In genomic region chr11:70755645-70756044, GRCm38 (mm10) we compare ENCODE assay signal across 8 mouse cellular contexts. TPM values are rescaled to one million over a fixed set of nuclear protein-coding genes. Genes with fewer than 3 reads are reported as not detected.
DNase-seq lines count a peak whose midpoint lies in the region; ATAC-seq and TF ChIP-seq lines count a peak whose summit lies in the region.

No protein-coding gene starts in this region.

- no peak overlapping the region for H3K27ac ChIP-seq in kidney, embryonic 14.5 days (ENCODE audit: low read depth, low read length)
- H3K27ac ChIP-seq in intestine, postnatal 0 days (ENCODE audit: low read depth, low read length): no peak overlapping the region
- no peak overlapping the region for H3K27ac ChIP-seq in liver, embryonic 11.5 days (ENCODE audit: low read depth, low read length)
- H3K27ac ChIP-seq in neural tube, embryonic 11.5 days (ENCODE audit: low read depth, low read length): no peak overlapping the region
- no peak overlapping the region for H3K27ac ChIP-seq in stomach, embryonic 16.5 days (ENCODE audit: low read length)

- no peaks in the 10 kb centered on the region for H3K4me1 ChIP-seq in kidney, embryonic 14.5 days (ENCODE audit: control insufficient read depth, insufficient read depth, low read length)
- 0 out of 2 replicates have a peak, but pooled peaks cover 3% of the 10 kb centered on the region for H3K4me1 ChIP-seq in intestine, postnatal 0 days (replicated peaks; ENCODE audit: control insufficient read depth, insufficient read depth, low read length)
- H3K4me1 ChIP-seq in liver, embryonic 11.5 days (replicated peaks; ENCODE audit: control insufficient read depth, insufficient read depth, low read length): peaks cover 4% of the 10 kb centered on the region; the same call in 1 of the 2 replicates
- no peaks in the 10 kb centered on the region for H3K4me1 ChIP-seq in neural tube, embryonic 11.5 days (ENCODE audit: control insufficient read depth, insufficient read depth, low read length)
- H3K4me1 ChIP-seq in stomach, embryonic 16.5 days (ENCODE audit: control insufficient read depth, insufficient read depth, low read length): no peaks in the 10 kb centered on the region

- 6% methylated on average over 7 of the region's 7 CpGs for WGBS in kidney, embryonic 14.5 days
- WGBS in intestine, postnatal 0 days: 3% methylated on average over 7 of the region's 7 CpGs
- WGBS in liver, embryonic 11.5 days: 4% methylated on average over 7 of the region's 7 CpGs
- WGBS in neural tube, embryonic 11.5 days: 19% methylated on average over 7 of the region's 7 CpGs
- 8% methylated on average over 7 of the region's 7 CpGs for WGBS in stomach, embryonic 16.5 days

- no peak overlapping the region for H3K4me3 ChIP-seq in kidney, embryonic 14.5 days (ENCODE audit: low read length)
- H3K4me3 ChIP-seq in intestine, postnatal 0 days (ENCODE audit: low read depth, low read length): no peak overlapping the region
- H3K4me3 ChIP-seq in liver, embryonic 11.5 days (ENCODE audit: low read depth, low read length): no peak overlapping the region
- no peak overlapping the region for H3K4me3 ChIP-seq in neural tube, embryonic 11.5 days (ENCODE audit: low read depth, low read length)
- H3K4me3 ChIP-seq in stomach, embryonic 16.5 days (replicated peaks; ENCODE audit: low read length): no peak overlapping the region

- H3K9me3 ChIP-seq in kidney, embryonic 14.5 days (ENCODE audit: control insufficient read depth, low read length): no peaks in the 10 kb centered on the region
- no peaks in the 10 kb centered on the region for H3K9me3 ChIP-seq in intestine, postnatal 0 days (ENCODE audit: control insufficient read depth)
- H3K9me3 ChIP-seq in liver, embryonic 11.5 days (ENCODE audit: control insufficient read depth, low read length): no peaks in the 10 kb centered on the region
- H3K9me3 ChIP-seq in neural tube, embryonic 11.5 days (ENCODE audit: control insufficient read depth, low read length): no peaks in the 10 kb centered on the region
- no peaks in the 10 kb centered on the region for H3K9me3 ChIP-seq in stomach, embryonic 16.5 days (replicated peaks; ENCODE audit: control insufficient read depth, low read length)

- no peak overlapping the region for H3K4me2 ChIP-seq in kidney, embryonic 14.5 days (replicated peaks; ENCODE audit: low read depth, low read length)
- H3K4me2 ChIP-seq in intestine, postnatal 0 days (replicated peaks; ENCODE audit: low read depth): no peak overlapping the region
- H3K4me2 ChIP-seq in liver, embryonic 11.5 days: no peak overlapping the region
- no peak overlapping the region for H3K4me2 ChIP-seq in neural tube, embryonic 11.5 days (ENCODE audit: low read depth)
- H3K4me2 ChIP-seq in stomach, embryonic 16.5 days (ENCODE audit: low read depth, low read length): no peak overlapping the region

- H3K36me3 ChIP-seq in kidney, embryonic 14.5 days (ENCODE audit: control insufficient read depth, insufficient read depth, low read length): no peaks in the 10 kb centered on the region
- no peaks in the 10 kb centered on the region for H3K36me3 ChIP-seq in intestine, postnatal 0 days (ENCODE audit: control insufficient read depth, insufficient read depth)
- H3K36me3 ChIP-seq in liver, embryonic 11.5 days (ENCODE audit: control insufficient read depth, insufficient read depth, low read length): no peaks in the 10 kb centered on the region
- no peaks in the 10 kb centered on the region for H3K36me3 ChIP-seq in neural tube, embryonic 11.5 days (ENCODE audit: control insufficient read depth, insufficient read depth, low read length)
- H3K36me3 ChIP-seq in stomach, embryonic 16.5 days (ENCODE audit: control insufficient read depth, insufficient read depth, low read length): no peaks in the 10 kb centered on the region

- peak; percentile 86 for DNase-seq in kidney, adult 18-20 months
- DNase-seq in cerebellum, adult 11-12 months: peak; percentile 43
- DNase-seq in liver, embryonic 11.5 days (ENCODE audit: low spot score): peak; percentile 76
- peak; percentile 84 for DNase-seq in neural tube, embryonic 11.5 days (ENCODE audit: low spot score)

- H3K27me3 ChIP-seq in kidney, embryonic 14.5 days (ENCODE audit: control insufficient read depth, insufficient read depth, low read length): no peaks in the 10 kb centered on the region; the same call in 1 of the 2 replicates
- no peaks in the 10 kb centered on the region for H3K27me3 ChIP-seq in intestine, postnatal 0 days (replicated peaks; ENCODE audit: control insufficient read depth, insufficient read depth, low read length)
- no peaks in the 10 kb centered on the region for H3K27me3 ChIP-seq in liver, embryonic 11.5 days (replicated peaks; ENCODE audit: control insufficient read depth, insufficient read depth, low read length)
- H3K27me3 ChIP-seq in neural tube, embryonic 11.5 days (ENCODE audit: control insufficient read depth, insufficient read depth, low read length): no peaks in the 10 kb centered on the region
- H3K27me3 ChIP-seq in stomach, embryonic 16.5 days (ENCODE audit: control insufficient read depth, insufficient read depth, low read length): no peaks in the 10 kb centered on the region

- H3K9ac ChIP-seq in kidney, embryonic 14.5 days (ENCODE audit: low read depth, low read length): no peak overlapping the region
- H3K9ac ChIP-seq in intestine, postnatal 0 days (ENCODE audit: low read depth, low read length): no peak overlapping the region
- H3K9ac ChIP-seq in liver, embryonic 11.5 days (ENCODE audit: low read depth, low read length): no peak overlapping the region
- peak overlapping the region; percentile 37; the same call in 1 of the 2 replicates for H3K9ac ChIP-seq in neural tube, embryonic 11.5 days (ENCODE audit: low read length)
- no peak overlapping the region for H3K9ac ChIP-seq in stomach, embryonic 16.5 days (ENCODE audit: low read length)

- TF ChIP-seq CTCF in intestine, postnatal 0 days (IDR thresholded peaks at IDR 0.05; ENCODE audit: low read depth): peak; percentile 97

- ATAC-seq in kidney, embryonic 14.5 days (ENCODE audit: low FRiP score, low TSS enrichment): no peak
- peak; percentile 82 for ATAC-seq in frontal cortex, adult (ENCODE audit: low TSS enrichment)
- no peak; the same call in 1 of the 2 replicates for ATAC-seq in intestine, postnatal 0 days
- ATAC-seq in liver, embryonic 11.5 days (replicated peaks; ENCODE audit: low FRiP score): no peak
- no peak for ATAC-seq in neural tube, embryonic 11.5 days (ENCODE audit: insufficient read depth, low FRiP score, low TSS enrichment)
- ATAC-seq in stomach, embryonic 16.5 days (ENCODE audit: insufficient read depth, low FRiP score): peak; percentile 60; the same call in 1 of the 2 replicates

RNA-seq across cellular contexts. Expression of gene Zfp3, which starts 8.4 kb away (rescaled TPM):
- polyA plus RNA-seq in kidney, embryonic 14.5 days (2014; fragmentation: Nextera tagmentation; extraction: Ambion mirVana): 3.6 and 6.9 TPM in 2 replicates
- 4.4 and 5.0 TPM in 2 replicates for polyA plus RNA-seq in intestine, postnatal 0 days (2015; fragmentation: Nextera tagmentation; extraction: Ambion mirVana)
- 3.3 and 4.0 TPM in 2 replicates for polyA plus RNA-seq in liver, embryonic 11.5 days (2014; fragmentation: Nextera tagmentation; extraction: Ambion mirVana)
- polyA plus RNA-seq in neural tube, embryonic 11.5 days (2014; fragmentation: Nextera tagmentation; extraction: Ambion mirVana): 9.9 and 10.6 TPM in 2 replicates
- 5.0 and 5.9 TPM in 2 replicates for polyA plus RNA-seq in stomach, embryonic 16.5 days (2015; fragmentation: Nextera tagmentation; extraction: Ambion mirVana)

RNA-seq across cellular contexts. Expression of gene Kif1c, which starts 55.3 kb away (rescaled TPM):
- 10.0 and 15.6 TPM in 2 replicates for polyA plus RNA-seq in kidney, embryonic 14.5 days (2014; fragmentation: Nextera tagmentation; extraction: Ambion mirVana)
- 4.4 and 5.4 TPM in 2 replicates for polyA plus RNA-seq in intestine, postnatal 0 days (2015; fragmentation: Nextera tagmentation; extraction: Ambion mirVana)
- 3.1 and 3.8 TPM in 2 replicates for polyA plus RNA-seq in liver, embryonic 11.5 days (2014; fragmentation: Nextera tagmentation; extraction: Ambion mirVana)
- polyA plus RNA-seq in neural tube, embryonic 11.5 days (2014; fragmentation: Nextera tagmentation; extraction: Ambion mirVana): 5.4 and 6.5 TPM in 2 replicates
- polyA plus RNA-seq in stomach, embryonic 16.5 days (2015; fragmentation: Nextera tagmentation; extraction: Ambion mirVana): 2.6 and 3.0 TPM in 2 replicates

RNA-seq across cellular contexts. Expression of gene Inca1, which starts 55.7 kb away (rescaled TPM):
- polyA plus RNA-seq in kidney, embryonic 14.5 days (2014; fragmentation: Nextera tagmentation; extraction: Ambion mirVana): 1.3 and 2.1 TPM in 2 replicates
- 2.8 and 3.3 TPM in 2 replicates for polyA plus RNA-seq in intestine, postnatal 0 days (2015; fragmentation: Nextera tagmentation; extraction: Ambion mirVana)
- 0.96 and 1.1 TPM in 2 replicates for polyA plus RNA-seq in liver, embryonic 11.5 days (2014; fragmentation: Nextera tagmentation; extraction: Ambion mirVana)
- 0.86 and 1.3 TPM in 2 replicates for polyA plus RNA-seq in neural tube, embryonic 11.5 days (2014; fragmentation: Nextera tagmentation; extraction: Ambion mirVana)
- 1.3 and 1.5 TPM in 2 replicates for polyA plus RNA-seq in stomach, embryonic 16.5 days (2015; fragmentation: Nextera tagmentation; extraction: Ambion mirVana)

RNA-seq across cellular contexts. Expression of gene Scimp, which starts 56.7 kb away (rescaled TPM):
- not detected in 2 replicates for polyA plus RNA-seq in kidney, embryonic 14.5 days (2014; fragmentation: Nextera tagmentation; extraction: Ambion mirVana)
- polyA plus RNA-seq in intestine, postnatal 0 days (2015; fragmentation: Nextera tagmentation; extraction: Ambion mirVana): 1.9 and 2.0 TPM in 2 replicates
- 0.30 and 0.82 TPM in 2 replicates for polyA plus RNA-seq in liver, embryonic 11.5 days (2014; fragmentation: Nextera tagmentation; extraction: Ambion mirVana)
- polyA plus RNA-seq in neural tube, embryonic 11.5 days (2014; fragmentation: Nextera tagmentation; extraction: Ambion mirVana): 0.29 TPM in 1 of 2 replicates, not detected in the other
- 0.66 TPM in 1 of 2 replicates, not detected in the other for polyA plus RNA-seq in stomach, embryonic 16.5 days (2015; fragmentation: Nextera tagmentation; extraction: Ambion mirVana)

Comparison
In these comparisons a context has a peak if more than half of its experiments do, and no peak if none do; other contexts are left out.
1. ATAC-seq: peak in frontal cortex, adult (single experiment) and stomach, embryonic 16.5 days (single experiment); none in kidney, embryonic 14.5 days (single experiment), intestine, postnatal 0 days (single experiment), liver, embryonic 11.5 days (single experiment) and neural tube, embryonic 11.5 days (single experiment).
2. Peak in every context shown above with its lines, with median percentiles within 50 percentile points of each other: DNase-seq.